Mouse (Mus musculus) lung, adult 2 months (tissue): ENCODE results near the gene Dram1. TPM values are rescaled to one million over a fixed set of nuclear protein-coding genes. Genes with fewer than 3 reads are reported as not detected.
"Not testable (repeated sequence)": the region's sequence is repeated elsewhere in the genome, so short reads cannot be mapped to it uniquely, and the experiment has no call there.

ENCODE experiments used
- DNase-seq: peaks from one replicate; pipeline ENCODE4 v3.0.0; 2022
- H3K4me1 ChIP-seq: fragments of 200-500 bp; 2 replicates; pipeline ENCODE4 v1.6.1; 2011; ENCODE audit warnings: low read length; ENCODE audit not compliant: control insufficient read depth, insufficient read depth
- H3K4me3 ChIP-seq: fragments of 200-500 bp; replicated peaks from 2 replicates; pipeline ENCODE3; 2011; ENCODE audit warnings: low read depth, mild to moderate bottlenecking, control low read depth, low read length; ENCODE audit errors: extremely low read depth
- CTCF ChIP-seq: fragments of 200-500 bp; IDR thresholded peaks from 2 replicates; pipeline ENCODE4 v1.5.1; 2011; ENCODE audit warnings: mild to moderate bottlenecking, low read length, control low read depth; ENCODE audit not compliant: insufficient read depth
- POLR2A ChIP-seq: fragments of 200-500 bp; IDR thresholded peaks from 2 replicates; pipeline ENCODE4 v1.6.1; 2011; ENCODE audit warnings: low read depth, mild to moderate bottlenecking, control low read depth, low read length, borderline replicate concordance; ENCODE audit errors: extremely low read depth
- WGBS: fragments of 180-500 bp; shearing (Covaris S2); methylation state at CpG from one replicate; pipeline ENCODE4 v1.1.7; 2018; 5-methylcytosine and 5-hydroxymethylcytosine counted together
- polyA plus RNA-seq: library from polyadenylated mRNA; depleted of rRNA; stranded (reverse); fragments of >200 nt; gene quantifications from 2 replicates; pipeline ENCODE4 v1.2.3, GENCODE M21; 2012

The Dram1 gene
- polyA plus RNA-seq, 1 experiment: 326 TPM

DNA sequence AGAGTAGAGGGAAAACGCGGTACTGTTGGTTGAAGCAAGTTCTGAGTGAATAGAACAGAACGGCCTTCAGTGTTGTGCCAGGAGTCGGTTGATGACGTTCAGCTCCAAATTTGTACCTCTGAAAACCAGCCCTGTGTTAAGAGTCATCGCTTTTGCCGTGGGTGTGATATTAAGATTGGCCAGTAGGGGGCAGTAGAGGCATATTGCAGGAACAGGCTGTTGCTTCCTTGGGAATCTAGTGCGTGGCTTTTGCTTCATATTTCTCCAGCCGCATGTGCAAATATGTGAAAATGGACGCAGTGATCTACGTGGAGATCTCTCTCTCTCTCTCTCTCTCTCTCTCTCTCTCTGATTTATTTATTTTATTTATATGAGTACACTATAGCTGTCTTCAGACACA is 2.1 kb downstream of the Dram1 start:
- peak; percentile 86 for DNase-seq
- Histone ChIP-seq H3K4me3 (no peak overlapping the region), H3K4me1 (peaks cover 7% of the 10 kb centered on the region; the same call in 1 of the 2 replicates)
- WGBS: 3% methylated on average over 11 of the region's 11 CpGs
- TF ChIP-seq POLR2A (no peak), CTCF (peak; percentile 65)

DNA sequence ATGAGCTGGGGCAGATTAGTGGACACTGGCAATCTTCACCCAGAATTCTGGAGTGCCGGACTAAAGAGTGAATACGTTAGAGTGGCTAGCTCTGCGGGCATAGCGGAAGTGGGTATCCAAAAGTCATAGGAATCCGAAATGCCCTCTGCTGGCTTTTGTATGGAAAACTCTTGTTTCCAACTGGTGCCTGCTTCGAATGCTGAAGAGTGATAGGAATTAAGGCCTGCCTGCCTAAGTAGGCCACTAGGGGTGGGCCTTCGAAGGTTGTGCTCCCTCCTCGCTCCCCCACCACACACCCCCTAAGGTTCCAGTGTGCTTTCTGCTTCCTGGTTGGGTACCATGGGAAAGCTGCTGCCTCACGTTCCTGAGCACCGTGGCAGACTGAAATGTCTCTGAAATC is 3.9 kb downstream of the Dram1 start:
- Histone ChIP-seq H3K4me1 (0 out of 2 replicates have a peak, but pooled peaks cover under 1% of the 10 kb centered on the region), H3K4me3 (no peak overlapping the region)
- no peak for DNase-seq
- TF ChIP-seq POLR2A: no peak
- no peak for TF ChIP-seq CTCF
- WGBS: 30% methylated on average over 10 of the region's 10 CpGs

DNA sequence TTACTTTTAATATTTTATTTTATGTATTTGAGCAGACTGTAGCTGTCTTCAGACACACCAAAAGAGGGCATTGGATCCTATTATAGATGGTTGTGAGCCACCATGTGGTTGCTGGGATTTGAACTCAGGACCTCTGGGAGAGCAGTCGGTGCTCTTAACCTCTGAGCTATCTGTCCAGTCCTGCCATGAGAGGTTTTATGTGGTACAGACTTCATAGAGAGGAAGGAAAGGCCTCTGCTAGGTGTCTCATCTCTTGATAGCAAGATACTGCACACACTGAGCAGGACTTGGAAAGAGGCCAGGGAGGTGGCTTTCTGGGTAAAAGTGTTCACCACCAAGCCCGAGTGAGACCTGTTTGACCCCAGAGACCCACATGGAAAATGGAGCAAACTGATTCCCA is 5.9 kb downstream of the Dram1 start:
- not testable (repeated sequence) for H3K4me1 ChIP-seq, H3K4me3 ChIP-seq, DNase-seq
- WGBS: 73% methylated on average over 2 of the region's 2 CpGs

DNA sequence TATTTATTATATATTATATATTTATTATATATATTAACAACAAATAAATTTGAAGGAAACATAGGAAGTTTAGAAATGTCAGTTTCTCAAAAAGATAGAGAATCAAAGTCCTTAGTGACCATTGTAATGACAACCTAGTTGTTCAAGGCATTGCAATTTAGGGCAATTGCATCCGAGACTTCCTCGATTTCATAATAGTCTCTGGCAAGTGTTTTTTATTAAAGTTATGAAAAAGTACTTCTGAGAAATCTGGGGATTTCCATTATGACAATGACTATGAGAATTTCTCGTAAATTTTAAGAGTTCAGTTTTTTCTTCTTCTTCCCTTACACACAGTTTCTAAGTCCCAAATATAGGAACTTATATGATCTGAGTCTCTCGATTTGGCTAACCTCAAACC is 6.4 kb downstream of the Dram1 start:
- no peak for TF ChIP-seq POLR2A
- no peak for TF ChIP-seq CTCF
- H3K4me3 ChIP-seq: no peak overlapping the region
- no peaks in the 10 kb centered on the region; the same call in 1 of the 2 replicates for H3K4me1 ChIP-seq
- 65% methylated on average over 4 of the region's 4 CpGs for WGBS
- no peak for DNase-seq

DNA sequence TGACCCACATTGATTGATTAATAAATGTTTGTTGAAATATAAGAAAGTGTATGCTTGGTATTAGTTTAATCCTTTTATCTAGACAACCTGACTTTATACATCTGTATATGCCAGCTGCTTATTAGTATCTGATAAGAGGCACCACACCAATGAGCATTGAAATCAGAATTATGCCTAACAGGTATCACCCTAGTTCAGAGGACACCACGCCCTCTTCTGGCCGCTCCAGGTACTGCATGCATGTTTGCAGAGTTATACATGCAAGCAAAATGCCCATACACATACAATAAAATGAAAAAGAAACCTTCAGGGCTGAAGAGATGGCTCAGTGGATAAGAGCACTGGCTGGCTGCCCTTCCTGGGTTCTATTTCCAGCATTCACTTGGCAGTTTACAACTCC is 7.1 kb downstream of the Dram1 start:
- Histone ChIP-seq H3K4me1 (no peaks in the 10 kb centered on the region; the same call in 1 of the 2 replicates), H3K4me3 (no peak overlapping the region)
- WGBS: 5% methylated on average over 2 of the region's 2 CpGs
- TF ChIP-seq CTCF (peak; percentile 56), POLR2A (no peak)
- no peak for DNase-seq

DNA sequence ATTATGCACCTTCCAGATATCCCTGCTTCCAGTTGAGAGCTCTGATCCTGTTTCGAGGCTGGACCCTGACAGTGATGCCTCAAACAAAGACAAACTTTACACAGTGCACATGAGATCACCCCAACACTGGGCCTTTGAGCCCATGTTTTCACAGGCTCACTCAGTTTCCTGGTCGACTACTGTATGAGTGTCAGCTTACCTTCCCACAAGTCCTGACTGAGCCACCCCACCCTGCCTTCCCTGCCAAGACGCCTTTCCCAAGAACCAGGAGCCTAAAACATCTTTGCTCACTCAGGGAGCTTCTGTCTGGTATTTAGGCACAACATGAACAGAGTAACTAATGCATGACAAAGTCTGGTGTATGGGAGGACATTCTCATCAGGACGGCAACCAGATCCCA is 9.6 kb downstream of the Dram1 start:
- 53% methylated on average over 4 of the region's 4 CpGs for WGBS
- H3K4me3 ChIP-seq: no peak overlapping the region
- no peak for DNase-seq
- no peaks in the 10 kb centered on the region; the same call in 1 of the 2 replicates for H3K4me1 ChIP-seq
- TF ChIP-seq POLR2A: no peak
- no peak for TF ChIP-seq CTCF

DNA sequence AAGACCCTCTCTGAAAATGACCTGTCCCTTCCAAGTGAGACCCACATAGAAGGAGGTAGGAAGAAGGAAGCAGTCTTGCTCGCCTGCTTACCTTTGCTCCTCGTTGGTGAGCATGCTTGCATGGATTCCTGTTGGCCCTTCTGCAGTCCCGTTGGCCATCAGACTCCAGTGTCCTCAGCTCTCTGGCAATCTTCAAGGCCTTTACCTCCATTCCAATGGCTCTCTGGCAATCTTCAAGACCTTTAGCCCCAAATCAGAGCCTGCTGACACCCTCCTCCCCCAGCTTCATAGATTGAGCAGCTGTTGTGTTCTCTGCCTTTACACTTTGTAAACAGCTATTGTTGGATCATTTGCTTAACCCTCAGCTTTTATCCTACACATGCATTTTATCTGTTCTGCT is 14.7 kb downstream of the Dram1 start:
- DNase-seq: no peak
- H3K4me3 ChIP-seq: no peak overlapping the region
- 78% methylated on average over 3 of the region's 3 CpGs for WGBS
- TF ChIP-seq CTCF (no peak), POLR2A (no peak)
- H3K4me1 ChIP-seq: no peaks in the 10 kb centered on the region

DNA sequence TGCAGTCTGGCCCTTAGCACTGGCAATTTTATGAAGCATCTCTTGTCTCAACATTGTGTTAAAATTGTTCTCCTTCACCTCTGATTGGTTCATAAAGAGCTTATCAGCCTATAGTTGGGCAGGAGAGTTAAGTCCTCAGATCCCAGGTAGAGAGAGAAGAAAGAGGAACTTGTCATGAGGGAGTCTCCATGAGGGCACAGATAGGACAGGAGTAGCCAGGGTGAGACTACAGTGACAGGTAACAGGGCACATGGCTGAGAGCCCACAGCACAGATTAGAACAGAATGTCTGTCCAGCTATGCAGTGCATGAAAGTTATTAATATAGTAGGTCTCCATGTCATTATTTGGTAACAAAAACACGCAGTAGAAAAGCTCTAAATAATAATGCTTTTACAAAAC is 16.7 kb downstream of the Dram1 start:
- no peak overlapping the region for H3K4me3 ChIP-seq
- TF ChIP-seq CTCF: no peak
- no peak for TF ChIP-seq POLR2A
- no peaks in the 10 kb centered on the region for H3K4me1 ChIP-seq
- 62% methylated on average over 1 of the region's 1 CpGs for WGBS
- DNase-seq: no peak

DNA sequence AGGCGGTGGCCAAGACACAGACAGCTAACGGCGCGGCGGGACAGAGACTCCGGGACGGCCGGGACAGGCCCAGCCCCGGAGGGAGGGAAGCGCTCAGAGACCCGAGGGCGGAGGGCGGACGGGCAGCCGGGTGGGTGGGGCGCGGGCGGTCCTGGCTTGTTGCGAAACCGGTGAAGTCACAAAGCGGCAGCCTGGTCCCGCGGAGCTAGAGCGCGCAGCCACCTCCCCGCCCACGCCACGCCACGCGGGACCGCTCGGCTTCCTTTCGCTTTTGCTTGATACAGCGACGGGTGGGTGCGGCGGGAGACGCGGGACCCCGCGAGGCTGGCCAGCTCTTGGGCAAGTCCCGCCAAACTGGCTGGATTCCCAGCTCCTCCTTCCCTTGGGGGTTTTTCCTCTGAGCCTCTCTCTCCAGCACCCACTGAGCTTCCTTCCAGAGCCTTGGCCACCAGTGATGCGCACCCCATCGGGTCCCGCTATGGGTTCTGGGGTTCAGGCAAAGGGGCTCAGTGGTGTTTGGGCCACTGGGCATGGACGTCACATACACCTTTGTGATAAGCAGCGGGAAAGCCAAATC is 21.8 kb downstream of the Dram1 start:
- Histone ChIP-seq H3K4me3 (peak overlapping the region; percentile 97), H3K4me1 (peaks cover 3% of the 10 kb centered on the region; the same call in 1 of the 2 replicates)
- peak; percentile 72 for DNase-seq
- 2% methylated on average over 47 of the region's 47 CpGs for WGBS
- TF ChIP-seq POLR2A: no peak; the same call in 1 of the 2 replicates
- no peak for TF ChIP-seq CTCF

DNA sequence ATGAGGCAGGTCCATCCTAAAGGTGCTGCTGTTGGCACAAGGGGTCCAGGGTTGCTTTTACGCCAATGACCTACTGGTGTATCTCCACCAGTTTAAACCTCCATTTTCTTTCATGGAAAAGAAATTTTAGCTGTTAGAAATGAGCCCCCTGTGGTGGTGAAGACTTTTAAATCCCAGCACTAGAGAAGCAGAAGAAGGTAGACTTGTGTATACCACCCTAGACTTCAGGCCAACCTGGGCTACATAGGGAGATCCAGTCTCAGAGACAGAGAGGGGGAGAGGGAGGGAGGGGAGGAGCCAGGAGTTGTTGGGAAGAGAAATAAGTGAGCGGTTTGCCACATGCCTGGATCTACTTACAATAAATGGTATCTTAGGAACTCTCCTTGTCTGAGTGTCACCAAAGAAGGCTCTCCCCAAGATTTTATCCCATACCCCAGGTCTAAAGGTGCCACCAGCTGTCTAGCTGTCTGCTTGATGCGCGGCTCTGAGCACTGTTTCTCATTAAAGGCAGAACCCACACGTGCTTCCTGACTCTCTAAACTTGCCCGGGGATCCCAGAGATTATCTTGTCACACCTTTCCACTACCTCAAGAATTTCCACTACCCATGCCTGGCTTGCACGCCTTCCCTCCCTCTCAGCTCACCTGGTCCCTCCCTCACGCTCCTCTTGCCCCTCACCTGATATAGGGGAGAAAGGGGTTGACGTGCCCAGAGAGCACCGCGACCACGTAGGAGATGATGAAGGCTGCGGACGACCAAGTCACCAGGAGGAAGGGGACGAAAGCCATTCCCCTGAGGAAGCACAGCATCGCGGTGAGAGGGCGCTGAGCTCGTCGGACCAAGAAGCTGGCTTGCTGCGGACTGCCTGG is 22.5 kb downstream of the Dram1 start:
- DNase-seq: peak; percentile 70
- WGBS: 7% methylated on average over 21 of the region's 21 CpGs
- TF ChIP-seq CTCF (no peak), POLR2A (peak; percentile 69; the same call in 1 of the 2 replicates)
- H3K4me3 ChIP-seq: peak overlapping the region; percentile 97
- peaks cover 3% of the 10 kb centered on the region; the same call in 1 of the 2 replicates for H3K4me1 ChIP-seq
